Mouse (Mus musculus) kidney, embryonic 14.5 days (tissue): Measurements from ENCODE around the gene Krtap13. TPM values are rescaled to one million over a fixed set of nuclear protein-coding genes. Genes with fewer than 3 reads are reported as not detected.

Source experiments
- ATAC-seq: fragments of 200-750 bp; cut with Nextera tagmentation; 2 replicates; pipeline ENCODE4 v1.8.0; 2017; ENCODE audit warnings: moderate number of reproducible peaks, mild to moderate bottlenecking, moderate TSS enrichment, moderate library complexity; ENCODE audit not compliant: low FRiP score, low TSS enrichment
- H3K27ac ChIP-seq: fragments of 300-500 bp; sonication (generic); 2 replicates; pipeline ENCODE4 v1.5.1; 2014; ENCODE audit warnings: low read depth, mild to moderate bottlenecking, low read length, moderate library complexity, mixed read lengths
- H3K27me3 ChIP-seq: fragments of 300-500 bp; sonication (generic); 2 replicates; pipeline ENCODE4 v1.6.1; 2014; ENCODE audit warnings: mild to moderate bottlenecking, low read length; ENCODE audit not compliant: control insufficient read depth, insufficient read depth
- H3K36me3 ChIP-seq: fragments of 300-500 bp; sonication (generic); 2 replicates; pipeline ENCODE4 v1.6.1; 2014; ENCODE audit warnings: low read length, mixed read lengths; ENCODE audit not compliant: control insufficient read depth, insufficient read depth
- H3K4me1 ChIP-seq: fragments of 300-500 bp; sonication (generic); 2 replicates; pipeline ENCODE4 v1.6.1; 2014; ENCODE audit warnings: low read length, mixed read lengths; ENCODE audit not compliant: control insufficient read depth, insufficient read depth
- H3K4me2 ChIP-seq: fragments of 300-500 bp; sonication (generic); replicated peaks from 2 replicates; pipeline ENCODE4 v1.6.1; 2014; ENCODE audit warnings: low read depth, mild to moderate bottlenecking, low read length
- H3K4me3 ChIP-seq: fragments of 300-500 bp; sonication (generic); 2 replicates; pipeline ENCODE4 v1.5.1; 2014; ENCODE audit warnings: mild to moderate bottlenecking, low read length
- H3K9ac ChIP-seq: fragments of 300-500 bp; sonication (generic); 2 replicates; pipeline ENCODE4 v1.6.1; 2014; ENCODE audit warnings: low read depth, mild to moderate bottlenecking, low read length, moderate library complexity
- H3K9me3 ChIP-seq: fragments of 300-500 bp; sonication (generic); 2 replicates; pipeline ENCODE4 v1.6.1; 2016; ENCODE audit warnings: low read length; ENCODE audit not compliant: control insufficient read depth
- WGBS: fragments of 180-500 bp; shearing (Covaris S2); extraction: QIAGEN DNeasy Blood & Tissue Kit; methylation state at CpG from one replicate; pipeline ENCODE4 v1.1.7; 2014; 5-methylcytosine and 5-hydroxymethylcytosine counted together
- polyA plus RNA-seq: library from polyadenylated mRNA; unstranded; fragments of >200 nt; fragmentation: Nextera tagmentation; extraction: Ambion mirVana; gene quantifications from 2 replicates; pipeline ENCODE4 v1.2.1, GENCODE M21; 2014

Gene Krtap13
- polyA plus RNA-seq, 1 experiment from 2014 or later = not detected

- Histone ChIP-seq H3K4me3 (no peak overlapping the region), H3K4me2 (no peak overlapping the region), H3K36me3 (no peaks in the 10 kb centered on the region), H3K4me1 (no peaks in the 10 kb centered on the region), H3K9ac (no peak overlapping the region), H3K27ac (no peak overlapping the region), H3K9me3 (no peaks in the 10 kb centered on the region), H3K27me3 (no peaks in the 10 kb centered on the region)
- 21% methylated on average over 1 of the region's 1 CpGs for WGBS
- no peak for ATAC-seq
These were observed 31.4 kb downstream of the Krtap13 start for GRCm38 (mm10) chr16:88720031-88720430.

GRCm38 (mm10) chr16:88716549-88716948 is 34.9 kb downstream of the Krtap13 start:
- Histone ChIP-seq H3K4me3 (no peak overlapping the region), H3K9me3 (no peaks in the 10 kb centered on the region), H3K27ac (no peak overlapping the region), H3K9ac (no peak overlapping the region), H3K36me3 (no peaks in the 10 kb centered on the region), H3K4me2 (no peak overlapping the region), H3K4me1 (no peaks in the 10 kb centered on the region), H3K27me3 (no peaks in the 10 kb centered on the region)
- no peak for ATAC-seq

GRCm38 (mm10) chr16:88711245-88711644 is 40.2 kb downstream of the Krtap13 start:
- ATAC-seq = no peak
- Histone ChIP-seq H3K4me3 (no peak overlapping the region), H3K9ac (no peak overlapping the region), H3K4me2 (no peak overlapping the region), H3K36me3 (no peaks in the 10 kb centered on the region), H3K9me3 (no peaks in the 10 kb centered on the region), H3K4me1 (no peaks in the 10 kb centered on the region), H3K27me3 (no peaks in the 10 kb centered on the region), H3K27ac (no peak overlapping the region)
- 83% methylated on average over 6 of the region's 6 CpGs for WGBS

- Histone ChIP-seq H3K4me1 (no peaks in the 10 kb centered on the region), H3K27ac (no peak overlapping the region), H3K4me2 (no peak overlapping the region), H3K36me3 (no peaks in the 10 kb centered on the region), H3K9me3 (no peaks in the 10 kb centered on the region), H3K27me3 (no peaks in the 10 kb centered on the region), H3K4me3 (no peak overlapping the region), H3K9ac (no peak overlapping the region)
- ATAC-seq = no peak
- 75% methylated on average over 4 of the region's 4 CpGs for WGBS
These were observed 40.7 kb downstream of the Krtap13 start for GRCm38 (mm10) chr16:88710757-88711156.

- H3K4me1 ChIP-seq = no peaks in the 10 kb centered on the region
- no peaks in the 10 kb centered on the region for H3K27me3 ChIP-seq
- no peaks in the 10 kb centered on the region for H3K36me3 ChIP-seq
- H3K27ac ChIP-seq = no peak within 1 kb of the TSS
- no peak within 1 kb of the TSS for H3K9ac ChIP-seq
- no peak within 1 kb of the TSS for H3K4me2 ChIP-seq
- no peaks in the 10 kb centered on the region for H3K9me3 ChIP-seq
- WGBS = 90% methylated on average over 10 of the region's 10 CpGs
- no peak within 1 kb of the TSS for H3K4me3 ChIP-seq
- no peak for ATAC-seq
These were observed 43.9 kb downstream of the Krtap13 start, which contains the start of gene 2310061N02Rik for GRCm38 (mm10) chr16:88707496-88708012. Gene 2310061N02Rik (minus strand): TSS chr16:88707962.

GRCm38 (mm10) chr16:88701072-88701864 is 50.2 kb downstream of the Krtap13 start:
- 40% methylated on average over 4 of the region's 4 CpGs for WGBS

More at GRCm38 (mm10) chr16:88701072-88701864, 50.2 kb downstream of the Krtap13 start:
- Histone ChIP-seq H3K4me2 (no peak overlapping the region), H3K9ac (no peak overlapping the region), H3K27ac (no peak overlapping the region), H3K27me3 (no peaks in the 10 kb centered on the region), H3K4me1 (no peaks in the 10 kb centered on the region), H3K9me3 (no peaks in the 10 kb centered on the region), H3K4me3 (no peak overlapping the region), H3K36me3 (no peaks in the 10 kb centered on the region)
- no peak for ATAC-seq

Other genes with a start within 250 kb of the Krtap13 start
- not detected in 2 replicates for gene Cldn17, start 244.7 kb downstream of the Krtap13 start, polyA plus RNA-seq
- 85.1 and 98.7 TPM in 2 replicates for gene Cldn8, start 188.5 kb downstream of the Krtap13 start, polyA plus RNA-seq
- not detected in 2 replicates for gene Krtap24-1, start 139.4 kb downstream of the Krtap13 start, polyA plus RNA-seq
- gene 2310079G19Rik, start 124.0 kb downstream of the Krtap13 start, polyA plus RNA-seq = not detected in 2 replicates
- gene Krtap26-1, start 103.8 kb downstream of the Krtap13 start, polyA plus RNA-seq = not detected in 2 replicates
- not detected in 2 replicates for gene Krtap27-1, start 80.0 kb downstream of the Krtap13 start, polyA plus RNA-seq
- not detected in 2 replicates for gene 2310061N02Rik, start 43.7 kb downstream of the Krtap13 start, polyA plus RNA-seq
- gene Krtap13-1, start 22.8 kb downstream of the Krtap13 start, polyA plus RNA-seq = not detected in 2 replicates
- gene 2310034C09Rik, start 7.2 kb upstream of the Krtap13 start, polyA plus RNA-seq = not detected in 2 replicates
- not detected in 2 replicates for gene 2310057N15Rik, start 22.6 kb upstream of the Krtap13 start, polyA plus RNA-seq
- not detected in 2 replicates for gene Gm5965, start 26.3 kb upstream of the Krtap13 start, polyA plus RNA-seq
- not detected in 2 replicates for gene Gm20741, start 60.6 kb upstream of the Krtap13 start, polyA plus RNA-seq
- gene Krtap15, start 68.6 kb upstream of the Krtap13 start, polyA plus RNA-seq = not detected in 2 replicates
- not detected in 2 replicates for gene Krtap14, start 74.5 kb upstream of the Krtap13 start, polyA plus RNA-seq
- gene Krtap19-1, start 117.8 kb upstream of the Krtap13 start, polyA plus RNA-seq = not detected in 2 replicates
- not detected in 2 replicates for gene Krtap19-2, start 122.6 kb upstream of the Krtap13 start, polyA plus RNA-seq
- not detected in 2 replicates for gene Krtap19-3, start 126.4 kb upstream of the Krtap13 start, polyA plus RNA-seq
- gene Krtap19-4, start 133.5 kb upstream of the Krtap13 start, polyA plus RNA-seq = not detected in 2 replicates
- gene Krtap19-5, start 144.8 kb upstream of the Krtap13 start, polyA plus RNA-seq = not detected in 2 replicates
- not detected in 2 replicates for gene Krtap19-9b, start 180.6 kb upstream of the Krtap13 start, polyA plus RNA-seq
- gene Krtap16-3, start 211.2 kb upstream of the Krtap13 start, polyA plus RNA-seq = not detected in 2 replicates